Mouse (Mus musculus) liver, embryonic 14.5 days (tissue): Measurements from ENCODE around the gene Dync1i2. TPM values are rescaled to one million over a fixed set of nuclear protein-coding genes. Genes with fewer than 3 reads are reported as not detected.

Source experiments
- ATAC-seq: fragments of 200-750 bp; cut with Nextera tagmentation; 2 replicates; pipeline ENCODE4 v1.8.0; 2017; ENCODE audit warnings: moderate number of reproducible peaks, mild to moderate bottlenecking, moderate library complexity; ENCODE audit not compliant: insufficient read depth
- DNase-seq, 3 experiments: peaks; one replicate each; pipeline ENCODE4 v3.0.0-alpha.2; 2012 to 2013; ENCODE audit warnings: low read depth in 3 of 3, low spot score in 3 of 3
- H3K27ac ChIP-seq: fragments of 300-500 bp; sonication (generic); 2 replicates; pipeline ENCODE4 v1.5.1; 2014; ENCODE audit warnings: moderate library complexity, mild to moderate bottlenecking, control low read depth, inconsistent platforms
- H3K27me3 ChIP-seq: fragments of 300-500 bp; sonication (generic); 2 replicates; pipeline ENCODE4 v1.6.1; 2014; ENCODE audit warnings: mild to moderate bottlenecking, low read length, moderate library complexity; ENCODE audit not compliant: control insufficient read depth, insufficient read depth
- H3K36me3 ChIP-seq: fragments of 300-500 bp; sonication (generic); replicated peaks from 2 replicates; pipeline ENCODE4 v1.6.1; 2014; ENCODE audit warnings: low read depth; ENCODE audit not compliant: control insufficient read depth, insufficient read depth
- H3K4me1 ChIP-seq, 2 experiments: fragments of 200-500 bp in 1 of 2; fragments of 300-500 bp in 1 of 2; sonication (generic) in 1 of 2; replicated peaks; 2 replicates each; pipeline ENCODE4 v1.6.1; 2012 to 2014; ENCODE audit warnings: antibody characterized with exemption in 1 of 2, inconsistent platforms in 1 of 2, low read length in 1 of 2; ENCODE audit not compliant: control insufficient read depth in 2 of 2, insufficient read depth in 2 of 2
- H3K4me2 ChIP-seq: fragments of 300-500 bp; sonication (generic); 2 replicates; pipeline ENCODE4 v1.6.1; 2014; ENCODE audit warnings: low read depth, mild to moderate bottlenecking, control low read depth, moderate library complexity
- H3K4me3 ChIP-seq, 2 experiments: fragments of 200-500 bp in 1 of 2; fragments of 300-500 bp in 1 of 2; sonication (generic) in 1 of 2; 2 replicates each; pipeline ENCODE4 v1.5.1; 2012 to 2014; ENCODE audit warnings: low read depth in 2 of 2, low read length in 2 of 2, mild to moderate bottlenecking in 2 of 2, control low read depth in 1 of 2, inconsistent platforms in 1 of 2, moderate library complexity in 1 of 2; ENCODE audit not compliant: insufficient read depth in 1 of 2
- H3K9ac ChIP-seq: fragments of 300-500 bp; sonication (generic); replicated peaks from 2 replicates; pipeline ENCODE4 v1.6.1; 2014; ENCODE audit warnings: mild to moderate bottlenecking, control low read depth, moderate library complexity
- H3K9me3 ChIP-seq: fragments of 300-500 bp; sonication (generic); 2 replicates; pipeline ENCODE4 v1.6.1; 2016; ENCODE audit warnings: low read length, mixed read lengths; ENCODE audit not compliant: control insufficient read depth
- CTCF ChIP-seq: IDR thresholded peaks from 2 replicates; pipeline ENCODE4 v1.5.1; 2016; ENCODE audit warnings: antibody characterized with exemption, low read depth, control low read depth
- EP300 ChIP-seq: IDR thresholded peaks from 2 replicates; pipeline ENCODE4 v1.6.1; 2016; ENCODE audit warnings: antibody characterized with exemption, low read depth
- WGBS: fragments of 180-500 bp; shearing (Covaris S2); extraction: QIAGEN DNeasy Blood & Tissue Kit; methylation state at CpG from one replicate; pipeline ENCODE4 v1.1.7; 2014; ENCODE audit not compliant: insufficient replicate concordance; 5-methylcytosine and 5-hydroxymethylcytosine counted together
- polyA plus RNA-seq, 2 experiments: library from polyadenylated mRNA; depleted of rRNA in 1 of 2; stranded (reverse) in 1 of 2; unstranded in 1 of 2; fragments of >200 nt; fragmentation: Nextera tagmentation in 1 of 2; extraction: Ambion mirVana in 1 of 2; gene quantifications; 2 replicates each; pipeline versions ENCODE4 v1.2.1 to v1.2.3; 2012 to 2014

The Dync1i2 gene
- polyA plus RNA-seq, 2 experiments, result 24.8 to 29.9 TPM

DNA sequence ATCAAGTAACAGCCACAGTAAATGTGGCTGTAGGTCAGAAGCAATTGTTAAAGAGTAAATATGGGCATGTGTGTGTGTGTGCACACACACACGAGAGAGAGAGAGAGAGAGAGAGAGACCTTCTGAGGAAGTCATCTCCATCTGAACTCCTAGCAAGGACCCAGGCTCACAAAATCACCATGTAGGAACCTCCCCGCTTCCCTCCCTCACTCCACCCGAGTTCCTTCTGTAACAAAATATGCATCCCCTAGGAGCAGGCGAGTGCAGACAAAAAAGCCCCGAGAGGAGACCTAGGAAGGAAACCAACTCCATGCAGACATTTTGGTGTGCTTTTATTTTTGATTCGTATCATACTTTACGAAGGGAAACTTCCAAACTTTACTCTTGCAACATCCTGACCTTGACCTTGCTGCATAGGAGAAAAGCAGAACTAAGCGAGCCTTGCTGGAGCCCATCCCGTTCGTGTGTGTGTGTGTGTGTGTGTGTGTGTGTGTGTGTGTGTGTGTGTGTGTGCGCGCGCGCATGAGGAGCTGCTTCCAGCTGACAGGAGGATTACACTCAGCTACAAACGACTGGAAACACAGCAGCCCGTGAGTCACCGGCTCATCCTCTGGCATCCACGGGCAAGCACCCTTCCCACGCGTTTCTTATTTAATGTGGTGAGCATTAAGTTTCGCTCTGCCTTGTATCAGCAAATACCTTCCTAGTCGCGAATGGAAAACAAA, 62.6 kb downstream of the Dync1i2 start:
- Histone ChIP-seq H3K4me3 (peak overlapping the region in 1 of 2 experiments; percentile 18; a peak in 1 of 4 replicates), H3K9ac (no peak overlapping the region), H3K4me2 (0 out of 2 replicates have a peak overlapping the region, but pooled peaks have one; percentile 3), H3K36me3 (no peaks in the 10 kb centered on the region), H3K27ac (no peak overlapping the region), H3K27me3 (no peaks in the 10 kb centered on the region), H3K9me3 (no peaks in the 10 kb centered on the region), H3K4me1 (peaks cover 7 to 18% of the 10 kb centered on the region in 2 experiments)
- TF ChIP-seq EP300, result no peak
- no peak for TF ChIP-seq CTCF
- DNase-seq (no peak), ATAC-seq (no peak)
- WGBS, result 50% methylated on average over 23 of the region's 23 CpGs

GRCm38 (mm10) chr2:71275734-71276133, 64.2 kb downstream of the Dync1i2 start:
- 84% methylated on average over 7 of the region's 7 CpGs for WGBS
- Histone ChIP-seq H3K27me3 (no peaks in the 10 kb centered on the region), H3K27ac (no peak overlapping the region), H3K4me2 (no peak overlapping the region), H3K9me3 (no peaks in the 10 kb centered on the region), H3K9ac (no peak overlapping the region), H3K36me3 (no peaks in the 10 kb centered on the region), H3K4me3 (no peak overlapping the region), H3K4me1 (peaks cover 0 to 7% of the 10 kb centered on the region in 2 experiments; a peak in 3 of 4 replicates)
- DNase-seq (no peak), ATAC-seq (no peak)
- TF ChIP-seq EP300, result no peak
- no peak for TF ChIP-seq CTCF

- no peak overlapping the region for H3K4me2 ChIP-seq
- H3K9me3 ChIP-seq, result no peaks in the 10 kb centered on the region
- no peak overlapping the region for H3K9ac ChIP-seq
- no peak for TF ChIP-seq EP300
- TF ChIP-seq CTCF, result no peak
- no peaks in the 10 kb centered on the region for H3K27me3 ChIP-seq
- H3K4me3 ChIP-seq, result no peak overlapping the region
- peaks cover 7% of the 10 kb centered on the region for H3K36me3 ChIP-seq
- DNase-seq (no peak), ATAC-seq (no peak)
- WGBS, result 81% methylated on average over 23 of the region's 23 CpGs
- H3K27ac ChIP-seq, result no peak overlapping the region
- no peaks in the 10 kb centered on the region for H3K4me1 ChIP-seq
Measured at GRCm38 (mm10) chr2:71278791-71279775, 67.6 kb downstream of the Dync1i2 start.

- WGBS, result 81% methylated on average over 1 of the region's 1 CpGs
Measured at GRCm38 (mm10) chr2:71281981-71282380, 70.5 kb downstream of the Dync1i2 start.

More at GRCm38 (mm10) chr2:71281981-71282380, 70.5 kb downstream of the Dync1i2 start:
- DNase-seq, result no peak
- Histone ChIP-seq H3K27me3 (no peaks in the 10 kb centered on the region), H3K9me3 (no peaks in the 10 kb centered on the region), H3K4me3 (no peak overlapping the region), H3K27ac (no peak overlapping the region), H3K9ac (no peak overlapping the region), H3K36me3 (peaks cover 7% of the 10 kb centered on the region), H3K4me2 (no peak overlapping the region), H3K4me1 (no peaks in the 10 kb centered on the region)
- ATAC-seq, result no peak
- TF ChIP-seq EP300 (no peak), CTCF (no peak)
